Mouse (Mus musculus) liver, embryonic 13.5 days (tissue): Measurements from ENCODE around the gene Tet3. TPM values are rescaled to one million over a fixed set of nuclear protein-coding genes. Genes with fewer than 3 reads are reported as not detected.

Experiments
- ATAC-seq: fragments of 200-750 bp; cut with Nextera tagmentation; 2 replicates; pipeline ENCODE4 v1.8.0; 2017; ENCODE audit warnings: low read depth, mild to moderate bottlenecking, moderate number of reproducible peaks, moderate library complexity
- DNase-seq: peaks from one replicate; pipeline ENCODE4 v3.0.0; 2022
- H3K27ac ChIP-seq: fragments of 300-500 bp; sonication (generic); 2 replicates; pipeline ENCODE4 v1.5.1; 2015; ENCODE audit warnings: moderate library complexity, mild to moderate bottlenecking, inconsistent platforms
- H3K27me3 ChIP-seq: fragments of 300-500 bp; sonication (generic); 2 replicates; pipeline ENCODE4 v1.6.1; 2015; ENCODE audit warnings: mild to moderate bottlenecking, inconsistent platforms
- H3K36me3 ChIP-seq: fragments of 300-500 bp; sonication (generic); 2 replicates; pipeline ENCODE4 v1.6.1; 2015; ENCODE audit warnings: mild to moderate bottlenecking, inconsistent platforms
- H3K4me1 ChIP-seq: fragments of 300-500 bp; sonication (generic); replicated peaks from 2 replicates; pipeline ENCODE4 v1.6.1; 2015; ENCODE audit warnings: inconsistent platforms
- H3K4me2 ChIP-seq: fragments of 300-500 bp; sonication (generic); 2 replicates; pipeline ENCODE4 v1.6.1; 2015; ENCODE audit warnings: inconsistent platforms, mild to moderate bottlenecking, moderate library complexity
- H3K4me3 ChIP-seq: fragments of 300-500 bp; sonication (generic); replicated peaks from 2 replicates; pipeline ENCODE4 v1.5.1; 2015; ENCODE audit warnings: mild to moderate bottlenecking, inconsistent platforms
- H3K9ac ChIP-seq: fragments of 300-500 bp; sonication (generic); 2 replicates; pipeline ENCODE4 v1.6.1; 2015; ENCODE audit warnings: mild to moderate bottlenecking, inconsistent platforms
- H3K9me3 ChIP-seq: fragments of 300-500 bp; sonication (generic); replicated peaks from 2 replicates; pipeline ENCODE4 v1.6.1; 2016; ENCODE audit warnings: inconsistent platforms
- WGBS: fragments of 180-500 bp; shearing (Covaris S2); methylation state at CpG from one replicate; pipeline ENCODE4 v1.1.7; 2015; ENCODE audit not compliant: insufficient replicate concordance; 5-methylcytosine and 5-hydroxymethylcytosine counted together
- polyA plus RNA-seq: library from polyadenylated mRNA; unstranded; fragments of >200 nt; fragmentation: Nextera tagmentation; extraction: Ambion mirVana; gene quantifications from 2 replicates; pipeline ENCODE4 v1.2.1, GENCODE M21; 2015

The Tet3 gene
- polyA plus RNA-seq, 1 experiment from 2014 or later = 10.4 TPM

DNA sequence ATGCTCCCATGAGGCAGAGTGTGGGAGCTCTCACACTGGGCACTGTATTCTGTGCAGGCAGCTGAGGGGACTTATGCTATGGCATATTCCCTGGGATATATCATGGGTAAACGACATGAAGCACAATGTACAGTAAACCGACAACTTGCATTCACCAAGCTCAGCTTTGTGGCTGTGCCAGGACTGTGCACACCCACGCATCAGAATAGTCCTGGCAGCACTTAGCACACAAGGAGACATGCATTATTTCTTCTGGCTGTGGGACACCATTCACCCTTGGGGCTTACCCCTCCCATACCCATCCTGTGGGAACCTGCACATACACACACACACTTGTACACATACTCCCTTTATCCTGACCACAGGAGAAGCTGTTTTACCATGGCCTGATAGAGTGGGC lies 20.3 kb downstream of the Tet3 start:
- H3K9ac ChIP-seq = no peak overlapping the region
- H3K4me2 ChIP-seq = no peak overlapping the region
- peaks cover 83% of the 10 kb centered on the region for H3K4me1 ChIP-seq
- no peaks in the 10 kb centered on the region for H3K27me3 ChIP-seq
- H3K9me3 ChIP-seq = no peaks in the 10 kb centered on the region
- ATAC-seq (no peak), DNase-seq (no peak)
- WGBS = 81% methylated on average over 3 of the region's 3 CpGs
- H3K27ac ChIP-seq = 0 out of 2 replicates have a peak overlapping the region, but pooled peaks have one; percentile 2
- peaks cover 43% of the 10 kb centered on the region for H3K36me3 ChIP-seq
- H3K4me3 ChIP-seq = no peak overlapping the region

DNA sequence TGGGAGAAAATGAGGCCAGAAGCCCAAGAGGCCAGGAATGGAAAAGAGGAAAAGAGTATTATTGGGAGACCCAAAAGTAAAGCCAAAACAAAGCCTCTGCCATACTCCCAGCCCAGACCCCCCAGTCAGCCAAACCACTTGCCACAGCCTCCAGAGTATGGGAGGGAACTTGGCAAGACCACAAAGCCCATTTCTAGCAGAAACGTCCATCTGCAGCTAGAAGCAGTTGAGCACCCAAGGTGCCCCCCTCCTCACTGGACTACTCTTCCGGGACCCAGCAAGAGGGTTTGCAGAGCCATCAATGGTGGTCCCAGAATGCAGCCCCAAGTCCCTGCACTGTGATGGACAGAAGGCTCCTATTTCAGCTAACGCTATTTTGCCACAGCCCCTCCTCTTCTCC lies 21.1 kb downstream of the Tet3 start:
- Histone ChIP-seq H3K4me3 (no peak overlapping the region), H3K27me3 (no peaks in the 10 kb centered on the region), H3K36me3 (peaks cover 46% of the 10 kb centered on the region), H3K9ac (no peak overlapping the region), H3K9me3 (no peaks in the 10 kb centered on the region), H3K4me2 (no peak overlapping the region), H3K27ac (no peak overlapping the region), H3K4me1 (peaks cover 76% of the 10 kb centered on the region)
- no peak for ATAC-seq
- 50% methylated on average over 3 of the region's 3 CpGs for WGBS
- DNase-seq = no peak

GRCm38 (mm10) chr6:83437225-83437624 lies 21.7 kb downstream of the Tet3 start:
- DNase-seq (no peak), ATAC-seq (no peak)
- Histone ChIP-seq H3K4me3 (no peak overlapping the region), H3K36me3 (peaks cover 50% of the 10 kb centered on the region), H3K27ac (no peak overlapping the region; the same call in 1 of the 2 replicates), H3K9ac (no peak overlapping the region), H3K4me2 (no peak overlapping the region), H3K9me3 (no peaks in the 10 kb centered on the region), H3K27me3 (no peaks in the 10 kb centered on the region), H3K4me1 (peaks cover 75% of the 10 kb centered on the region)
- WGBS = 80% methylated on average over 3 of the region's 3 CpGs

- no peak for DNase-seq
- H3K4me3 ChIP-seq = no peak overlapping the region
- ATAC-seq = no peak
- WGBS = 46% methylated on average over 4 of the region's 4 CpGs
- H3K4me1 ChIP-seq = peaks cover 69% of the 10 kb centered on the region
- H3K27ac ChIP-seq = peak overlapping the region; percentile 9; the same call in 1 of the 2 replicates
- no peak overlapping the region for H3K9ac ChIP-seq
- no peak overlapping the region for H3K4me2 ChIP-seq
- H3K27me3 ChIP-seq = no peaks in the 10 kb centered on the region
- no peaks in the 10 kb centered on the region for H3K9me3 ChIP-seq
- H3K36me3 ChIP-seq = peaks cover 51% of the 10 kb centered on the region
Measured at GRCm38 (mm10) chr6:83436547-83436946, 22.3 kb downstream of the Tet3 start.

DNA sequence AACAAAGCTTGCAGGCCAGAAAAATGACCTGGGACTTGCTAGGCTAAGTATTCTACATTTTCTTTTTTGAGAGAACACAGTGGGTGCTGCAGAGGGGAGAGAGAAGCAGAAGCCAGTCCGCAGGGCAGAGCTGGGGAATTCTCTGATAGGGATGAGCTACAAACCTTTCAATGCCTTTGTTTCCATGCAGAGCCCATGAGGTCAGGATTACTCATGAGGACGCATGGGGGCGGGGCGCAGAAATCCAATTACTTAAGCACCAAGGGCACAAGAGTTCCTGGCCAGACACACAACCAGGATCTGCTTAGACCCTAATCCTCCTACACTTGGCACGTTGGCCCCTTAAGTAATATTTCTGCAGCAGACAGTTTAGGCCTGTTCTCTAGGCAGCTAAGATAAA lies 23.7 kb downstream of the Tet3 start:
- WGBS = 81% methylated on average over 5 of the region's 5 CpGs
- Histone ChIP-seq H3K4me1 (peaks cover 57% of the 10 kb centered on the region), H3K27me3 (no peaks in the 10 kb centered on the region), H3K9me3 (no peaks in the 10 kb centered on the region), H3K36me3 (peaks cover 51% of the 10 kb centered on the region), H3K4me2 (no peak overlapping the region), H3K4me3 (no peak overlapping the region), H3K9ac (no peak overlapping the region), H3K27ac (no peak overlapping the region)
- ATAC-seq (no peak), DNase-seq (no peak)

DNA sequence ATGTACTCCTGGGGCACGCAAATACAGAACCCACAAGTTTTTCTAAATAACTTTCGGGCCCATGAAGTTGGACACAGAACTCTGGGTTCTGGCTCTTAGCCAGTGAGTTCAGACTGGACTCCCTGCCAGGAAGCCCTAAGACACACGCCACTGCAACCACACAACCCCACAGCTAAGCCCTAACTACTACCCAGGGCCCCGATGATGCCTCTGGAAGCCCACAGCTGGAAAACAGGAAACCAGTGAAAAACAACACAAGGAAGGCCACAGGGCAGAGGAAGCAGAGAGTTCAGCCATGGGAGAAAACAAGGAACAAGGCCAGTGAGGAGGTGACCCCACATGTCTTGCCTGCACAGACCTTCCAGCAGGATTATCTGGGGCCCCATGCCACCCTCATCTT lies 25.3 kb downstream of the Tet3 start:
- Histone ChIP-seq H3K4me2 (no peak overlapping the region), H3K27ac (no peak overlapping the region), H3K4me1 (peaks cover 46% of the 10 kb centered on the region), H3K4me3 (no peak overlapping the region), H3K9me3 (no peaks in the 10 kb centered on the region), H3K36me3 (peaks cover 46% of the 10 kb centered on the region), H3K9ac (no peak overlapping the region), H3K27me3 (no peaks in the 10 kb centered on the region)
- 82% methylated on average over 4 of the region's 4 CpGs for WGBS
- ATAC-seq = no peak
- DNase-seq = no peak

GRCm38 (mm10) chr6:83432966-83433365 lies 25.9 kb downstream of the Tet3 start:
- Histone ChIP-seq H3K36me3 (peaks cover 46% of the 10 kb centered on the region), H3K27me3 (no peaks in the 10 kb centered on the region), H3K4me1 (peaks cover 46% of the 10 kb centered on the region), H3K9me3 (no peaks in the 10 kb centered on the region), H3K27ac (no peak overlapping the region), H3K4me2 (no peak overlapping the region), H3K9ac (no peak overlapping the region), H3K4me3 (no peak overlapping the region)
- no peak for DNase-seq
- no peak for ATAC-seq
- 73% methylated on average over 7 of the region's 7 CpGs for WGBS

GRCm38 (mm10) chr6:83427968-83428731 lies 30.7 kb downstream of the Tet3 start:
- H3K4me1 ChIP-seq = peaks cover 38% of the 10 kb centered on the region
- ATAC-seq (peak; percentile 26; the same call in 1 of the 2 replicates), DNase-seq (no peak)
- H3K4me3 ChIP-seq = no peak overlapping the region
- H3K36me3 ChIP-seq = peaks cover 47% of the 10 kb centered on the region
- H3K9me3 ChIP-seq = no peaks in the 10 kb centered on the region
- H3K9ac ChIP-seq = no peak overlapping the region
- no peak overlapping the region for H3K4me2 ChIP-seq
- no peaks in the 10 kb centered on the region for H3K27me3 ChIP-seq
- no peak overlapping the region; the same call in 1 of the 2 replicates for H3K27ac ChIP-seq
- WGBS = 67% methylated on average over 5 of the region's 5 CpGs

- H3K9ac ChIP-seq = no peak overlapping the region
- no peak overlapping the region for H3K27ac ChIP-seq
- peaks cover 43% of the 10 kb centered on the region for H3K4me1 ChIP-seq
- H3K27me3 ChIP-seq = no peaks in the 10 kb centered on the region
- H3K4me3 ChIP-seq = no peak overlapping the region
- ATAC-seq = no peak
- H3K4me2 ChIP-seq = no peak overlapping the region
- 81% methylated on average over 6 of the region's 6 CpGs for WGBS
- H3K9me3 ChIP-seq = no peaks in the 10 kb centered on the region
- H3K36me3 ChIP-seq = peaks cover 51% of the 10 kb centered on the region
- no peak for DNase-seq
Measured at GRCm38 (mm10) chr6:83427512-83427911, 31.4 kb downstream of the Tet3 start.

- 87% methylated on average over 3 of the region's 3 CpGs for WGBS
- Histone ChIP-seq H3K27ac (0 out of 2 replicates have a peak overlapping the region, but pooled peaks have one; percentile 18), H3K36me3 (peaks cover 47% of the 10 kb centered on the region), H3K9me3 (no peaks in the 10 kb centered on the region), H3K9ac (no peak overlapping the region), H3K4me3 (no peak overlapping the region), H3K27me3 (no peaks in the 10 kb centered on the region), H3K4me2 (no peak overlapping the region), H3K4me1 (peaks cover 49% of the 10 kb centered on the region)
- no peak for ATAC-seq
- DNase-seq = no peak
Measured at GRCm38 (mm10) chr6:83426576-83426975, 32.3 kb downstream of the Tet3 start.

- Histone ChIP-seq H3K27ac (no peak overlapping the region), H3K9me3 (no peaks in the 10 kb centered on the region), H3K27me3 (no peaks in the 10 kb centered on the region), H3K36me3 (peaks cover 40% of the 10 kb centered on the region), H3K9ac (no peak overlapping the region), H3K4me1 (peaks cover 50% of the 10 kb centered on the region), H3K4me2 (no peak overlapping the region), H3K4me3 (no peak overlapping the region)
- DNase-seq (no peak), ATAC-seq (no peak)
- WGBS = 80% methylated on average over 4 of the region's 4 CpGs
Measured at GRCm38 (mm10) chr6:83424053-83424404, 34.9 kb downstream of the Tet3 start.
